Mouse (Mus musculus): ENCODE results near the gene Mrpl33.

DNA sequence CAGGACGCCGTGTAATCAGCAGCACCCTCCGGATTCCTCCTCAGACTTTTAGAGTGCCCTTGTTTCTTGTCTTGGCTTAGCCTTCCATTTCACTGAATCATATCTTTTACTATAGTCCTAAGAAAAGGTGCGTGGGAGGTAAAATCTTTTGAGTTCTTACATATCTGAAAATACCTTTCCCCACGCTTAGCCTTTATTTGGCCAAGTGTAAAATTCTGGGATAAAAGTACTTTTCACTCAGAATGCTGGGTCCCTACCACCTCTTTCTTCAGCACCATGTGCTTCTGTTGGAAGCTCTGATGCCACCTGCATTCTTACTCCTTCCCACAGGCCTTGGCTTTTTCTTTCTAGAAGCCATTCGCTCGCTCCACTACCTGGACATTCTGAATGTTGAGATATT is 5.6 kb upstream of the Mrpl33 start:
- TF ChIP-seq CTCF (IDR thresholded peaks at IDR 0.05; ENCODE audit: low read depth, low read length) (no peak), TAL1 (conservative IDR thresholded peaks at IDR 0.05; ENCODE audit: low read depth, low read length) (no peak), GATA2 (IDR thresholded peaks at IDR 0.05; ENCODE audit: borderline replicate concordance, low read depth, low read length) (no peak), POLR2AphosphoS5 (IDR thresholded peaks at IDR 0.05; ENCODE audit: insufficient replicate concordance, low read depth, low read length) (no peak)
